Mouse (Mus musculus): ENCODE results near the gene Kctd19. TPM values are rescaled to one million over a fixed set of nuclear protein-coding genes. Genes with fewer than 3 reads are reported as not detected.
A peak's percentile ranks its signal among the peaks of the same experiment; 100 is the strongest.

Kctd19 gene
- total RNA-seq (2021), result not detected
- long read RNA-seq, experiment 1, result 0 reads
- long read RNA-seq, experiment 2, result 0 reads

GRCm38 (mm10) chr8:105413391-105413790 is at the start of gene Kctd19, which contains the start of gene Lrrc36:
Gene Kctd19 (minus strand): TSS chr8:105413502.
Gene Lrrc36 (plus strand): TSS chr8:105413571.
- DNase-seq (ENCODE audit: extremely low spot score in 1 of 2, low spot score in 2 of 2), result peak in 1 of 2 experiments; percentile 19
- intact Hi-C loops (cut with DNase I), result no loop called here

GRCm38 (mm10) chr8:105461085-105461803 is 47.9 kb upstream of the Kctd19 start:
- intact Hi-C loops (cut with DNase I), result no loop called here
- no peak overlapping the region for H3K4me3 ChIP-seq
- no peak for DNase-seq (ENCODE audit: extremely low spot score in 1 of 2, low spot score in 2 of 2)
- H3K27ac ChIP-seq, result no peak overlapping the region
- TF ChIP-seq CTCF (IDR thresholded peaks at IDR 0.05), result no peak

More at GRCm38 (mm10) chr8:105413391-105413790, at the start of gene Kctd19, which contains the start of gene Lrrc36:
- peak; percentile 40 for TF ChIP-seq CTCF (IDR thresholded peaks at IDR 0.05)
- H3K27ac ChIP-seq, result no peak within 1 kb of the TSS
- H3K4me3 ChIP-seq, result 0 out of 2 replicates have a peak within 1 kb of the TSS, but pooled peaks have one; percentile 11

GRCm38 (mm10) chr8:105455218-105455617 is 41.9 kb upstream of the Kctd19 start:
- H3K27ac ChIP-seq, result no peak overlapping the region
- no peak for DNase-seq (ENCODE audit: extremely low spot score in 1 of 2, low spot score in 2 of 2)
- intact Hi-C loops (cut with DNase I), result no loop called here
- H3K4me3 ChIP-seq, result no peak overlapping the region
- no peak for TF ChIP-seq CTCF (IDR thresholded peaks at IDR 0.05)

GRCm38 (mm10) chr8:105454088-105454487 is 40.8 kb upstream of the Kctd19 start:
- Histone ChIP-seq H3K4me3 (no peak overlapping the region), H3K27ac (no peak overlapping the region)
- DNase-seq (ENCODE audit: extremely low spot score in 1 of 2, low spot score in 2 of 2), result no peak
- intact Hi-C loops (cut with DNase I), result no loop called here
- TF ChIP-seq CTCF (IDR thresholded peaks at IDR 0.05), result no peak

- no peak overlapping the region for H3K4me3 ChIP-seq
- no peak overlapping the region for H3K27ac ChIP-seq
- no peak for DNase-seq (ENCODE audit: extremely low spot score in 1 of 2, low spot score in 2 of 2)
- intact Hi-C loops (cut with DNase I), result no loop called here
- peak; percentile 47 for TF ChIP-seq CTCF (IDR thresholded peaks at IDR 0.05)
Measured at GRCm38 (mm10) chr8:105453296-105453695, 40.0 kb upstream of the Kctd19 start.

GRCm38 (mm10) chr8:105451903-105452603 is 38.8 kb upstream of the Kctd19 start:
- DNase-seq (ENCODE audit: extremely low spot score in 1 of 2, low spot score in 2 of 2), result no peak
- no peak for TF ChIP-seq CTCF (IDR thresholded peaks at IDR 0.05)
- intact Hi-C loops (cut with DNase I), result no loop called here
- H3K27ac ChIP-seq, result no peak overlapping the region
- H3K4me3 ChIP-seq, result no peak overlapping the region

GRCm38 (mm10) chr8:105450977-105451376 is 37.7 kb upstream of the Kctd19 start:
- Histone ChIP-seq H3K4me3 (no peak overlapping the region), H3K27ac (no peak overlapping the region)
- intact Hi-C loops (cut with DNase I), result no loop called here
- TF ChIP-seq CTCF (IDR thresholded peaks at IDR 0.05), result no peak
- no peak for DNase-seq (ENCODE audit: extremely low spot score in 1 of 2, low spot score in 2 of 2)

GRCm38 (mm10) chr8:105448596-105448995 is 35.3 kb upstream of the Kctd19 start:
- TF ChIP-seq CTCF (IDR thresholded peaks at IDR 0.05), result no peak
- no peak overlapping the region for H3K4me3 ChIP-seq
- intact Hi-C loops (cut with DNase I), result no loop called here
- no peak overlapping the region for H3K27ac ChIP-seq
- no peak for DNase-seq (ENCODE audit: extremely low spot score in 1 of 2, low spot score in 2 of 2)

- Histone ChIP-seq H3K27ac (no peak overlapping the region), H3K4me3 (no peak overlapping the region)
- no peak for TF ChIP-seq CTCF (IDR thresholded peaks at IDR 0.05)
- no peak for DNase-seq (ENCODE audit: extremely low spot score in 1 of 2, low spot score in 2 of 2)
- intact Hi-C loops (cut with DNase I), result no loop called here
Measured at GRCm38 (mm10) chr8:105448188-105448587, 34.9 kb upstream of the Kctd19 start.

- no peak for TF ChIP-seq CTCF (IDR thresholded peaks at IDR 0.05)
- H3K27ac ChIP-seq, result peak overlapping the region; percentile 0; the same call in 1 of the 2 replicates
- no peak for DNase-seq (ENCODE audit: extremely low spot score in 1 of 2, low spot score in 2 of 2)
- H3K4me3 ChIP-seq, result no peak overlapping the region
- intact Hi-C loops (cut with DNase I), result no loop called here
Measured at GRCm38 (mm10) chr8:105446127-105446552, 32.8 kb upstream of the Kctd19 start.

- no peak for TF ChIP-seq CTCF (IDR thresholded peaks at IDR 0.05)
- Histone ChIP-seq H3K27ac (peak overlapping the region; percentile 0; the same call in 1 of the 2 replicates), H3K4me3 (no peak overlapping the region)
- intact Hi-C loops (cut with DNase I), result no loop called here
- no peak for DNase-seq (ENCODE audit: extremely low spot score in 1 of 2, low spot score in 2 of 2)
Measured at GRCm38 (mm10) chr8:105445296-105446126, 32.2 kb upstream of the Kctd19 start.

Measured in left cerebral cortex, adult 2 months (tissue).